Mouse (Mus musculus): ENCODE data around the gene Man2b1.

- TF ChIP-seq POLR2A (IDR thresholded peaks at IDR 0.05; ENCODE audit: low read depth, low read length) (no peak), CTCF (IDR thresholded peaks at IDR 0.05; ENCODE audit: borderline replicate concordance, insufficient read depth, low read length) (no peak)
Measured at GRCm38 (mm10) chr8:85065213-85065612, 17.9 kb upstream of the Man2b1 start.

Data from embryonic fibroblast, embryonic 13.5 days (primary cell).